Mouse (Mus musculus) neural tube, embryonic 11.5 days (tissue): Measurements from ENCODE around the gene C1ql2. TPM values are rescaled to one million over a fixed set of nuclear protein-coding genes. Genes with fewer than 3 reads are reported as not detected.

Experiments used
- ATAC-seq: fragments of 200-750 bp; cut with Nextera tagmentation; 2 replicates; pipeline ENCODE4 v1.8.0; 2017; ENCODE audit warnings: moderate number of reproducible peaks, mild to moderate bottlenecking, moderate TSS enrichment, moderate library complexity; ENCODE audit not compliant: insufficient read depth, low FRiP score, low TSS enrichment
- DNase-seq: peaks from one replicate; pipeline ENCODE4 v3.0.0-alpha.2; 2015; ENCODE audit warnings: low spot score
- H3K27ac ChIP-seq: fragments of 300-500 bp; sonication (generic); 2 replicates; pipeline ENCODE4 v1.5.1; 2014; ENCODE audit warnings: low read depth, mild to moderate bottlenecking, low read length
- H3K27me3 ChIP-seq: fragments of 300-500 bp; sonication (generic); 2 replicates; pipeline ENCODE4 v1.6.1; 2014; ENCODE audit warnings: mild to moderate bottlenecking, low read length, mixed read lengths; ENCODE audit not compliant: control insufficient read depth, insufficient read depth
- H3K36me3 ChIP-seq: fragments of 300-500 bp; sonication (generic); 2 replicates; pipeline ENCODE4 v1.6.1; 2014; ENCODE audit warnings: mild to moderate bottlenecking, low read length, moderate library complexity, mixed read lengths; ENCODE audit not compliant: control insufficient read depth, insufficient read depth
- H3K4me1 ChIP-seq: fragments of 300-500 bp; sonication (generic); 2 replicates; pipeline ENCODE4 v1.6.1; 2014; ENCODE audit warnings: low read length, mixed read lengths; ENCODE audit not compliant: control insufficient read depth, insufficient read depth
- H3K4me2 ChIP-seq: fragments of 300-500 bp; sonication (generic); 2 replicates; pipeline ENCODE4 v1.6.1; 2014; ENCODE audit warnings: low read depth, mild to moderate bottlenecking, moderate library complexity
- H3K4me3 ChIP-seq: fragments of 300-500 bp; sonication (generic); 2 replicates; pipeline ENCODE4 v1.5.1; 2014; ENCODE audit warnings: low read depth, low read length
- H3K9ac ChIP-seq: fragments of 300-500 bp; sonication (generic); 2 replicates; pipeline ENCODE4 v1.6.1; 2014; ENCODE audit warnings: mild to moderate bottlenecking, low read length
- H3K9me3 ChIP-seq: fragments of 300-500 bp; sonication (generic); 2 replicates; pipeline ENCODE4 v1.6.1; 2016; ENCODE audit warnings: low read length; ENCODE audit not compliant: control insufficient read depth
- WGBS: fragments of 180-500 bp; shearing (Covaris S2); extraction: QIAGEN DNeasy Blood & Tissue Kit; methylation state at CpG from one replicate; pipeline ENCODE4 v1.1.7; 2014; 5-methylcytosine and 5-hydroxymethylcytosine counted together
- polyA plus RNA-seq: library from polyadenylated mRNA; unstranded; fragments of >200 nt; fragmentation: Nextera tagmentation; extraction: Ambion mirVana; gene quantifications from 2 replicates; pipeline ENCODE4 v1.2.1, GENCODE M21; 2014

C1ql2 gene
- polyA plus RNA-seq, result 0.15 TPM in 1 of 2 replicates, not detected in the other

DNA sequence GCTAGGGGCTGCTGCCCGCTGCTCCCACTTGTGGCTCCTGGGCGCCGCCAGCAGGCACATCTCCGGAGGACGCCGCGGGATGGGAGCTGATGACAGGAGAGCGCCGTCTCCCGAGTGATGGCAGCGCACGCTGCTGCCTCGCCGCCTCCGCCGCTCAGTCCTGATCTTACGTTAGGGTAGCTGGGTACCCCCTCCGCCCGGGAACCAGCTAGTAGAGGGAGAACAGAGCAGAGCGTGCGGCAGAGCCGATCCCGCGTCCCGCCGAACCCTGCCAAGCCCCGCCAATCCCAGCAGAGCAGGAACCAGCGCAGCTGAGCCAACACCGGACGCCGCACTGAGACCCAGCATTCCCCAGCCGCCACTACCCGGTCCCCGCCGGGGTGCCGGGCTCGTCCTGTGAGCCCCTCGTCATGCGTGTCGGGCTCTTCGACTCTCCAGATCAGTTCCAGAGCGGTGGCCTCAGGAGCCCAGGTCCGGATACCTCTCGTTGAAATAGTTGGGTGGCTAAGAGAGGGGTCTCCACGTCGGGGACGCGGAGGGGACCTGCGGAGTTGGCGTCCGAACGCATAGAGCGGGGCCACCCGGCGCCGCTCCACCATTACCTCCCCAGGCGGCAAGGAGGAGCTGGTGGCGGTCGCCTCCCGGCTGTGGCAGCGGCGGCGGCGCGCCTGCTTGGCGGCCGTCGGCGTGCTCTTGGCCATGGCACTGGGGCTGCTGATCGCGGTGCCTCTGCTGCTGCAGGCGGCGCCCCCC is at the start of gene C1ql2:
Gene C1ql2, plus strand, starts transcription at position 164 of the 753 bp plus-strand sequence.
- ATAC-seq (peak; percentile 32; the same call in 1 of the 2 replicates), DNase-seq (peak; percentile 47)
- H3K4me1 ChIP-seq, result peaks cover 8% of the 10 kb centered on the region; the same call in 1 of the 2 replicates
- H3K27ac ChIP-seq, result no peak within 1 kb of the TSS
- no peak within 1 kb of the TSS for H3K9ac ChIP-seq
- peak within 1 kb of the TSS; percentile 49 for H3K4me2 ChIP-seq
- WGBS, result under 1% methylated on average over 72 of the region's 73 CpGs
- no peaks in the 10 kb centered on the region for H3K36me3 ChIP-seq
- no peaks in the 10 kb centered on the region for H3K9me3 ChIP-seq
- H3K27me3 ChIP-seq, result peaks cover 63% of the 10 kb centered on the region
- H3K4me3 ChIP-seq, result peak within 1 kb of the TSS; percentile 29

GRCm38 (mm10) chr1:120291709-120292108 is 48.7 kb upstream of the C1ql2 start:
- Histone ChIP-seq H3K4me2 (no peak overlapping the region), H3K36me3 (no peaks in the 10 kb centered on the region), H3K9ac (no peak overlapping the region), H3K27ac (no peak overlapping the region), H3K9me3 (no peaks in the 10 kb centered on the region), H3K4me3 (no peak overlapping the region), H3K4me1 (no peaks in the 10 kb centered on the region), H3K27me3 (no peaks in the 10 kb centered on the region)
- 91% methylated on average over 3 of the region's 3 CpGs for WGBS
- no peak for DNase-seq
- ATAC-seq, result no peak

DNA sequence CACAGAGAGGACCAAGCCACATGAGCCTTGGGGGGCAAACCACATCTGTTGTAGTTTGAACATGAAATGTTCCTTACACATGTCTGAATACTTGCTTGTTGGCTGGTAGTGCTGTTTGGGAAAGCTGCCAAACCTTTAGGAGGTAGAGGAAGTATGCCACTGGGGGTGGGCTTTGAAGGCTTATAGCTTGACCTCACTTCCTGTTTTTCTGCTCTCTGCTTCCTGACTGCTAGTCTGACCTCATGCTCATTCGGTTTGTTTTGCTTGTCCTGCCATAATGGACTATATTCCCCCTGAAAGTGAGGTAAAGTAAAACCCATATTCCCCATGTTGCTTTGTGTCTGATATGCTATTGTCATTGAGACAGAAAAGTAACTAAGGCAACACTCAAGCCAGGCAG is 46.6 kb upstream of the C1ql2 start:
- Histone ChIP-seq H3K27me3 (no peaks in the 10 kb centered on the region), H3K9me3 (no peaks in the 10 kb centered on the region), H3K4me3 (no peak overlapping the region), H3K27ac (no peak overlapping the region), H3K36me3 (no peaks in the 10 kb centered on the region), H3K9ac (no peak overlapping the region), H3K4me2 (no peak overlapping the region), H3K4me1 (no peaks in the 10 kb centered on the region)
- DNase-seq (no peak), ATAC-seq (no peak)
- 60% methylated on average over 1 of the region's 1 CpGs for WGBS

DNA sequence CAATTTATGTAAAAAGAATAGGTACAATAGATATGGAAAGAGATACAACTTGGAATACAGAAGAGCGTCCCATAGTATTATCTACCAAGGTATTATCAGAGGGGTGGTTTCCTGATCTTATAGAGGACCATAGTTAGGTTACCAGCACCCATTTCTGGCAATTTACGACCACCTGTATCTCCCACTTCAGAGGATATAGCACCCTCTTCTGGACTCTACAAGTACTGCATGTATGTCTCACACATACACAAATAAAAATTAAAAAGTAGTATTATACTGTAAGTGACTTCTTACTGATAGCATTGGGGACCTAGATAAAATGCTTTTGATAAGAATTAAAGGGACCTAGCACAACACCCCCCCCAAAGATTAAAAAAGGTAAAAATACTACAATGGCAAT is 43.4 kb upstream of the C1ql2 start:
- H3K4me2 ChIP-seq, result no peak overlapping the region
- H3K27ac ChIP-seq, result no peak overlapping the region
- no peaks in the 10 kb centered on the region for H3K27me3 ChIP-seq
- WGBS, result 93% methylated on average over 2 of the region's 2 CpGs
- no peak overlapping the region for H3K4me3 ChIP-seq
- ATAC-seq (no peak), DNase-seq (no peak)
- H3K4me1 ChIP-seq, result no peaks in the 10 kb centered on the region
- H3K9ac ChIP-seq, result no peak overlapping the region
- no peaks in the 10 kb centered on the region for H3K9me3 ChIP-seq
- no peaks in the 10 kb centered on the region for H3K36me3 ChIP-seq

DNA sequence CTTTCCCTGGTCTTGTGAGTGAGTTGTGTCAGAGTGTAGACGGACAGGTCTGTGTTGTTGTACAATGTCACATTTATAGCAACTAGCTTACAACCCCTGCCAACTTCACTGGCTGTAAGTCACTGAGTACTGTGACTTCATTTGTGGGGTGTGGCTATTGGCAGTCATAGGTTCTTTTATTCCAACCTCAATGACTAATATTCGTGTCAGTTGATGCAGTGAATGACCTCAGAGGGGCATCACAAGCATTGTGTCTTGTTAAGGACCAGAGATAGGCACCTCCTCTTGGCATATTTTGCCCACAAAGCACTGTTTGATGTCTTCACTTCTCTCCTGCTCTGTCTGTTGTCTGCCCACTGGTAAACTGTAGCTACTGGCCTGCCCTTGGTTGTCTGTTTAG is 34.6 kb upstream of the C1ql2 start:
- WGBS, result 77% methylated on average over 2 of the region's 2 CpGs
- no peaks in the 10 kb centered on the region for H3K4me1 ChIP-seq
- ATAC-seq, result no peak

DNA sequence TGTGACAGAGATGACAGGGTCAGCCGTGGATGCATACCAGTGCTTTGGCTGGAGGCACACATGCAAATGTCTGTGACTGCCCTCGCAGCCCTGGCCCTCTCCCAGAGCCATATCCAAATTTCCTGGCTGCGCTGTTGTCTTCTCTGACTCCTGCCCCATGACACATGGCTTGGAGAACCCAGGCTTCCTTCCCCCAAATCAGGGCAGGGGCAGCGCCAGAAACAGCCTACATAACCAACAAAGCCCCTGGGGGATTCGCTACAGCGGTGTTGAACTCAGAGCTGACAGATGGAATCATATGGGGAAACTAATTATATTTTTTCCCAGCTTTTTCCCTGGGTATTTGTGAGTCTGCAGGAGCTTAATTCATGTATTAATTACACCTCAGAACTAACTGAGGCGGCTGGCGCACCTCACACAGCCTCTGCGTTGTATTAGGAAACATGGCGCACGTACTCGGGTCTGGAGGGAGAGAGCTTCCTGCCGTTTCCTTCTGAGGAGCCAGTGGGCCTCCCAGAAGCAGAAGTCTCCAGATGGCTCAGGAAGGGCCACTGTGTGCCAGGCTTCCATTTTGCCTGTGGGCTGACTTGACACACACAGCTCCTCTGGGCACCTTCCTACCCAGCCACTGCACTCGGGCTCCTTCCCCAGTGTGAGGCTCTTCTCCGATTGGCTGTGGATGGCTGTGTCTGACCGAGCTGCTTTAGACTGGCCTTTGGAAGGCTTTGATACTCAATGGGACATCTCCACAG is 18.9 kb upstream of the C1ql2 start:
- Histone ChIP-seq H3K36me3 (no peaks in the 10 kb centered on the region), H3K4me1 (no peaks in the 10 kb centered on the region), H3K27me3 (no peaks in the 10 kb centered on the region), H3K9me3 (no peaks in the 10 kb centered on the region), H3K4me2 (no peak overlapping the region), H3K27ac (no peak overlapping the region), H3K4me3 (no peak overlapping the region), H3K9ac (no peak overlapping the region)
- DNase-seq (no peak), ATAC-seq (no peak)
- WGBS, result 83% methylated on average over 16 of the region's 16 CpGs

More for the DNA sequence above, 34.6 kb upstream of the C1ql2 start:
- no peaks in the 10 kb centered on the region for H3K9me3 ChIP-seq
- H3K36me3 ChIP-seq, result no peaks in the 10 kb centered on the region
- H3K27me3 ChIP-seq, result no peaks in the 10 kb centered on the region
- no peak for DNase-seq
- H3K4me2 ChIP-seq, result no peak overlapping the region
- H3K27ac ChIP-seq, result no peak overlapping the region
- no peak overlapping the region for H3K9ac ChIP-seq
- no peak overlapping the region for H3K4me3 ChIP-seq

GRCm38 (mm10) chr1:120323131-120323561 is 17.2 kb upstream of the C1ql2 start:
- WGBS, result 99% methylated on average over 5 of the region's 5 CpGs
- no peak overlapping the region for H3K4me3 ChIP-seq
- H3K27me3 ChIP-seq, result no peaks in the 10 kb centered on the region
- H3K9me3 ChIP-seq, result no peaks in the 10 kb centered on the region
- DNase-seq (no peak), ATAC-seq (no peak)
- no peaks in the 10 kb centered on the region for H3K36me3 ChIP-seq
- no peak overlapping the region for H3K9ac ChIP-seq
- no peaks in the 10 kb centered on the region for H3K4me1 ChIP-seq
- H3K27ac ChIP-seq, result no peak overlapping the region
- H3K4me2 ChIP-seq, result no peak overlapping the region

GRCm38 (mm10) chr1:120327714-120328113 is 12.7 kb upstream of the C1ql2 start:
- H3K4me3 ChIP-seq, result no peak overlapping the region
- H3K36me3 ChIP-seq, result no peaks in the 10 kb centered on the region
- DNase-seq, result peak; percentile 71
- no peak overlapping the region for H3K27ac ChIP-seq
- WGBS, result 17% methylated on average over 6 of the region's 6 CpGs
- no peak overlapping the region for H3K9ac ChIP-seq
- H3K4me2 ChIP-seq, result no peak overlapping the region
- no peaks in the 10 kb centered on the region for H3K4me1 ChIP-seq
- ATAC-seq, result no peak
- no peaks in the 10 kb centered on the region for H3K9me3 ChIP-seq
- H3K27me3 ChIP-seq, result no peaks in the 10 kb centered on the region
